Mouse (Mus musculus) splenic B cell, adult 2 months (primary cell): ENCODE data around the gene Plpp7.

Source experiments
- DNase-seq: peaks from one replicate; pipeline ENCODE4 v3.0.0-alpha.2; 2011; ENCODE audit warnings: low read depth, low spot score
- H3K27me3 ChIP-seq: 2 replicates; pipeline ENCODE4 v1.6.1; 2012; ENCODE audit warnings: mild to moderate bottlenecking, low read length, moderate library complexity, mixed read lengths; ENCODE audit not compliant: control insufficient read depth, poor library complexity, insufficient read depth, severe bottlenecking
- H3K36me3 ChIP-seq: 2 replicates; pipeline ENCODE4 v1.6.1; 2012; ENCODE audit warnings: mild to moderate bottlenecking, low read length, moderate library complexity, mixed read lengths; ENCODE audit not compliant: control insufficient read depth, poor library complexity, insufficient read depth, severe bottlenecking

Gene Plpp7

GRCm38 (mm10) chr2:32082229-32082628 lies 13.1 kb upstream of the Plpp7 start:
- DNase-seq, result no peak
- H3K27me3 ChIP-seq, result no peaks in the 10 kb centered on the region
- no peaks in the 10 kb centered on the region for H3K36me3 ChIP-seq

- Histone ChIP-seq H3K36me3 (no peaks in the 10 kb centered on the region), H3K27me3 (no peaks in the 10 kb centered on the region)
- peak; percentile 73 for DNase-seq
These were observed 11.9 kb upstream of the Plpp7 start for GRCm38 (mm10) chr2:32083159-32084011.

GRCm38 (mm10) chr2:32084111-32084871 lies 11.0 kb upstream of the Plpp7 start, which contains the start of gene Fam78a:
TSS of gene Fam78a (minus strand) at chr2:32084857.
- Histone ChIP-seq H3K27me3 (no peaks in the 10 kb centered on the region), H3K36me3 (no peaks in the 10 kb centered on the region)
- DNase-seq, result peak; percentile 59

GRCm38 (mm10) chr2:32084872-32085199 lies 10.5 kb upstream of the Plpp7 start:
- DNase-seq, result no peak
- Histone ChIP-seq H3K36me3 (no peaks in the 10 kb centered on the region), H3K27me3 (no peaks in the 10 kb centered on the region)

- Histone ChIP-seq H3K27me3 (no peaks in the 10 kb centered on the region), H3K36me3 (no peaks in the 10 kb centered on the region)
- no peak for DNase-seq
These were observed 10.1 kb upstream of the Plpp7 start for GRCm38 (mm10) chr2:32085231-32085630.

GRCm38 (mm10) chr2:32087606-32088005 lies 7.7 kb upstream of the Plpp7 start:
- H3K27me3 ChIP-seq, result no peaks in the 10 kb centered on the region
- H3K36me3 ChIP-seq, result no peaks in the 10 kb centered on the region
- no peak for DNase-seq

- DNase-seq, result no peak
These were observed 6.9 kb upstream of the Plpp7 start for GRCm38 (mm10) chr2:32088372-32088981.

GRCm38 (mm10) chr2:32089606-32090005 lies 5.7 kb upstream of the Plpp7 start:
- no peak for DNase-seq
- H3K36me3 ChIP-seq, result no peaks in the 10 kb centered on the region
- no peaks in the 10 kb centered on the region for H3K27me3 ChIP-seq

More at GRCm38 (mm10) chr2:32088372-32088981, 6.9 kb upstream of the Plpp7 start:
- Histone ChIP-seq H3K36me3 (no peaks in the 10 kb centered on the region), H3K27me3 (no peaks in the 10 kb centered on the region)

GRCm38 (mm10) chr2:32090145-32090544 lies 5.2 kb upstream of the Plpp7 start:
- no peaks in the 10 kb centered on the region for H3K36me3 ChIP-seq
- DNase-seq, result no peak

GRCm38 (mm10) chr2:32091956-32092355 lies 3.4 kb upstream of the Plpp7 start:
- H3K27me3 ChIP-seq, result no peaks in the 10 kb centered on the region
- DNase-seq, result no peak

More at GRCm38 (mm10) chr2:32090145-32090544, 5.2 kb upstream of the Plpp7 start:
- no peaks in the 10 kb centered on the region for H3K27me3 ChIP-seq

GRCm38 (mm10) chr2:32094001-32094707 lies 1.2 kb upstream of the Plpp7 start:
- no peak for DNase-seq

More at GRCm38 (mm10) chr2:32091956-32092355, 3.4 kb upstream of the Plpp7 start:
- no peaks in the 10 kb centered on the region for H3K36me3 ChIP-seq

GRCm38 (mm10) chr2:32096122-32096420 lies 743 bp downstream of the Plpp7 start:
- Histone ChIP-seq H3K27me3 (no peaks in the 10 kb centered on the region), H3K36me3 (no peaks in the 10 kb centered on the region)
- DNase-seq, result no peak

More at GRCm38 (mm10) chr2:32094001-32094707, 1.2 kb upstream of the Plpp7 start:
- Histone ChIP-seq H3K27me3 (no peaks in the 10 kb centered on the region), H3K36me3 (no peaks in the 10 kb centered on the region)

GRCm38 (mm10) chr2:32102944-32103343 lies 7.6 kb downstream of the Plpp7 start:
- H3K27me3 ChIP-seq, result no peaks in the 10 kb centered on the region
- no peak for DNase-seq

GRCm38 (mm10) chr2:32103557-32103956 lies 8.2 kb downstream of the Plpp7 start:
- DNase-seq, result no peak
- Histone ChIP-seq H3K36me3 (no peaks in the 10 kb centered on the region), H3K27me3 (no peaks in the 10 kb centered on the region)

More at GRCm38 (mm10) chr2:32102944-32103343, 7.6 kb downstream of the Plpp7 start:
- no peaks in the 10 kb centered on the region for H3K36me3 ChIP-seq
